Mouse (Mus musculus) MEL-GATA-1-ER (cell line): ENCODE measurements around the gene Gjd3.

ENCODE experiments used
- DNase-seq: peaks from one replicate; pipeline ENCODE4 v3.0.0-alpha.2; 2012; ENCODE audit warnings: low read depth; ENCODE audit errors: extremely low read depth

Gene Gjd3

DNA sequence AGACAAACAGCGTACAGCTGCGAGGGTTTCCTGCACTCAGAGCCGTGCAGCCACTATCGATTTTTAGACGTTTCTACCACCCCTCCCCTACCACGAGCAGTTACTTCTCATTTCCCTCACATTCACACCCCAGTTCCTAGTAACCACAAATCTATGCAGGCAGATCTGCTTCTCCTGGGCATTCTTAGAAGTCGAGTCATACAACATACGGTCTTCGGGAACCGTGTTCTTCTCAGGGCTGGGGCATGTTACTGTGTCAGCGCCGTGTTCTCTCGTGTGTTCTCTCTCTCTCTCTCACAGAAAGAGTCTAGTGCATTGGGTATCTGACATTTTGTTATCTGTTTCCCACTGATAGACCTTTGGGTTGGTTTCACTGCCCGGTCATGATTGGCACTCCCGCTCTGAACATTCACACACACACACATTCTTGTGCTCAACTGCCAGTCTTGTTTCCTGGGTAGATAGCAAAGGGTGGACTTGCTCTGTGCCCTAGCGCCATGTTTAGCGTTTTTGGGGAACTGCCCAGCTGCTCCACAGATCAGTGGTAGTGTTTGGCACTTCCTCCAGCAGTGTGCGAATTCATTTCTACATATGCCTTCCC, 34.7 kb downstream of the Gjd3 start:
- peak; percentile 51 for DNase-seq

DNA sequence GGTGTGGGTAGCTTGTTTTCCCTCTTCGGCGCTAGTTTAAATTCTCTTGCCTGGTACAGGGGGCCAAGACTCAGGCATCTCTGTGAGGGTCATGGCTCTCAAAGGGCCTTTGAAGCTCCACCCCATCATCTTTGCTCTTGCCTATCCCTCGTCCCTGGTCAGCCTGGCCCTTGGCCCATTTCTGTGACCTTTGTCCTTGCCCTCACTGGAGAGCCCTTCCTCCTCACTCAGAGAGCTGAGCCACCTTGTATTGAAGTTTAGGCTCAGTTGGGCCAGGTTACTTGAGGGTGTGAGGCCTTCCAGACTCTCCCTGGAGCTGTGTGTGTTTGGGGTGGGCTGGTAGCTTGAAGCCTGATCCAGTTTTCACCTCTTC, 37.2 kb downstream of the Gjd3 start:
- no peak for DNase-seq

DNA sequence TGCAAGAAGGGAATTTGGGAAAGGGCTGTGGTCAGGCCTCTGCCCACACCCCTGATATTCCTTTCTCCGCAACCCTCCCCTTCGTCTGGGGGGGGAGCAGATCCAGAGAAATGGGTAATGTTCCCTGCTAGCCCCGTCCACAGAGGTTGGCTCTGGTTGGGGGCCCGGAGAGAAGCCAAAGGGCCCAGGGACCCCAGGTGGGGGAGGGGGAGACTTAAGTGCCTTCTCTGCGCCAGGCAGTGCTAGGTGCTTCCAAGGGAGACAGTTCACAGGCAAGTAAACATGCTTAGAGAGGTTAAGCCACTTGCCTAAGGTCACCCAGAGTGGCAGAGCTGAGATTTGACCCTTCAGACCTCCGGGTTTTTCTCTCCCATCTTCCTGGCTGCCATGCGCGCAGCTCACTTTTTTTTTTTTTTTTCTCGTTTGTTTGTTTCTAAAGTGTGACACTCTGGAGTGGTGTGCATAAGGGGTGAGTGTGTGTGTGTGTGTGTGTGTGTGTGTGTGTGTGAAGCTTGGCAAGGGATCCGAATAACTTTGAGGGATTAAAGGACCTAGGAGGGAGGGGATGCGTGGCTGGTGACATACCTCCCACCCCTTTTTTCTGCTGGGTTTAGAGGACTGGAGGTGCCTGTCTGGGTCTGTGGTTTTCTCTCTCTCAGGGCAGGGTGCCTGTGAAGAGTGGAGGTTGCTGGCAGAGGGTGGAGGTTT, 37.8 kb downstream of the Gjd3 start:
- DNase-seq: no peak

DNA sequence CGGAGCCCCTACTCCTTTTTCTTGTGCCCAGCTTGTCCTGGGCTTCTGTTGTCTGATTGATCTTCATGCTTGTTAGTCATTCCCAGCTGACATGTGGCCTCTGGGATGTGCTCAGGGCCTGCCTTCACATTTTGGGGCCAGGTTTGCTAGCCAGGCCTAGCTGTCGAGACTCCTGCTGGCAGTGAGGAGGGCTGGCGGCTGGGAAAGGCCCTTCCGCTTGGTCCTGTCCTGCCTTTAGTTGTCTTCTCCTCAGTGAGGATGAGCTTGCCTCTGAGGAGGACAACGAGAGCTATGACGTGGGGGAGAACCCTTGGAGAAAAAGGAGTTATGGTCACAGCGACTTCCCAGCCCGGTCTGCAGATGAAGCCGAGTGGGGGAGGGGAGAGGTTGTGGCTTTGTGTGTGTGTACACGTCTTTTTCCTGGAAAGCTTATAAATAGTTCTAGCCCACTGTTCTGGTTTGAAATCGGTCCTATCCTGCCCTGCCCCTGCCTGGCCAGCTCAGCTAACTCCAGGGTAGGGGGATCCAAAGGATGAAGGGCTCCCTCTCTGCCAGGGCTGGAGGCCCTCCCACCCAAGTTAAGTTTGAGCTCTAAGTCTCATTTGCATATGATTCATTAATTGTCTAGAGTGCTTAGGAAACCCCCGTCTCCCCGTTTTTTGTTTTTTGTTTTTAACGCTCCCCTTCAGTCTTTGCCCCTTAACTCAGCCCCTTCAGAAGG, 38.9 kb downstream of the Gjd3 start:
- DNase-seq: no peak

DNA sequence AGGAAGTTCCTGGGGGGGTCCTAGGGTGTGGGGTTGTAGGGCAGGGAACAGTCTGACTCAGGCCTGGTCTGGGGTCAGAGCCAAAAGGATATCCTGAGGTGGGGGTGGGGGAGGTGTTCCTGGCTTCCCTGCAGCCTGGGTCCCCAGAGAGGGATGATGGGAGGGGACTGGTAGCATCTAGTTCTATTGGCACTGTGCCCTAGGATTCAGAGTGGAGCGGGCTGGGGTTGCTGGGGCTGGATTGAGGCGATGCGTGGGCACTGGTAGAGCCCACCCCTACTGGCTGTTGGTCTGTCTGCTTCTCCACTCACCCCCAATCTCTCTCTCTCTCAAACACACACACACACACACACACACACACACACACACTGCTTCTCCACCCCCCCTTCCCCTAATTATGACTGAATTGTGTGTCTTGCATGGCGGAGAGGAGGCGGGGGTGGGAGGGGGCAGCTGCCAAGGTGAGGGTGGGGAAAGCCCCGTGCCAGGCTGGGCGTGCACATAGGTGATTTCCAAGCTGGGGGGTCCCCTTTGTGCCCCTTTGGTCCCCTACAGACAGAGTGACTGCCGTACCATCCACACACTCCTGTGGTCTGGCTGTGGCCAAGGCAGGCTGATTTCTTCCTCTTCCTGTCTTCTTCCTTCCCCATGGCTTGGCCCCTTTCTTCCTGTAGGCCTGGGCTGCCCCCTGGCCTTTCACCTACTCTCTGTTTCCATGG, 39.7 kb downstream of the Gjd3 start:
- no peak for DNase-seq

DNA sequence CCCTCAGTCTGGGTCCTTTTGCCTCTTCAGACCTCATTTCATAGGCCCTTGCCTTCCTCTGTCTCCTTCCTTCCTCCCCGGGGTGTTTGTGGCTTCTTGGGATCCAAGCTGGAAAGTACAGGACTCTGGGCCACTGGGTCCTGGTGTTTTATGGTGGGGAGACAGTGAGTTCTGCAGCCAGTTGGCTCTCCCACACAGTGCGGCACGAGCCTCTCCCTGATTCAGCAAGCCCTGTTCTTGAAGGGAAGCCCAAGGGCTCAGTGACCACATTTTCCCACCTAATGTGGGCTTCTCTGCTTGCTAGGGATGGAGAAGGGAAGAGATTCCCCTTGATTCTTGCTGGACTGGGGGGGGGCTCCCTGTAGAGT, 40.3 kb downstream of the Gjd3 start:
- no peak for DNase-seq

DNA sequence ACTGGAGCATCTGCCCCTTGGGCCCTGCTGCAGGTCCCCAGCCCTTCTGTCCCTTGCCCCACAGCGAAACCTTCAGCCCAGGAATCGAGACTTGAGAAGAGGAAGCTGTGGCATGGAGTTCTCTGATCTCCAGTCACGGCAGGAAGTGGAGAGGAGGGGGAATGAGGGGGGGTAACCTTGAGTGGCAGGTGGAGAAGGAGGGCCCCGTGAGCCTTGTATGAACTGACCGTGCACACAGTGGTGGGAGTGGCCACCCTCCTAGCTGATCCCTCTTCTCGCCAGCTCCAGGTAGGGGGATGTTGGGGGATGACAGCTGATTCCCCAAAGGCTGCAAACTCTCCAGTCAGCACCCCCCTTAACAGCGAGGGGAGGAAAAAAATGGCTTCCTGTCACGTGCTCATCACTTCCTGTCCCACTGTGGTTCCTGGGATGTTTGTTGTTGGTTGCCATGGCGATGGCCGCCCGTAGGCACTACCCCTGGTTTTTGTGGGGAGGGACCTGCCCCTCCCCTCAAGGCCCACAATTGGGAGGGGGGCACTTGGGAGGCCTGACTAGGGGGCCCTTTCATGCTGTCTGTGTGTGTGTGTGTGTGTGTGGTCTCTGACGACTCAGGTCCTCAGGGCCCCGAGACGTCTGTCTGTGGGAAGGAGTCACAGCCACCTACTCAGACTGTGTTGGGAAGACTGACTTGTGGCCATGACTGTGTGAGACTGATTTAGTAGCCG, 40.8 kb downstream of the Gjd3 start:
- DNase-seq: peak; percentile 58

DNA sequence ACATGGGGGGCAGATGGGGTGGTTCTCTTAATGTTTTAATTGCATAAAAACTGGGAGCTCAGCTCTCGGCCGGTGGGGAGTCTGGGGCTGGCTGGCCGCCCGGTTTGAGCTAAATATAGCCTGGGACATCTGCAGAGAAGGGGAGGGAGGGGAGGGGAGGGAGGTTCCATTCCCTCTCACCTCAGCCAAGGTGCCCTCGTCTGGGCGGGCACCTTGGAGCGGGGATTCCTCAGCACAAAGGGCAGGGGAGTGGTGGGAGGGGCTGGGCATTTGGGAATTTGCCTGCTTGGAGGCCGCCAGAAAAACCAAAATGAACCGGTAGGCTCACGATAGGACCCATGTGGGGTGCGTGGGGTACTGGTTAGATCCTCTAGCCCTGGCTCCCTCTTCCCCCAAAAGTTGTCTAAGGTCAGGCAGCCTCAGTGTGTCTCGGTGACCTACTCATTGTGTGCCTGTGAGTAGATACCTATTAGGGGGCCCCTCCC, 41.4 kb downstream of the Gjd3 start:
- no peak for DNase-seq

DNA sequence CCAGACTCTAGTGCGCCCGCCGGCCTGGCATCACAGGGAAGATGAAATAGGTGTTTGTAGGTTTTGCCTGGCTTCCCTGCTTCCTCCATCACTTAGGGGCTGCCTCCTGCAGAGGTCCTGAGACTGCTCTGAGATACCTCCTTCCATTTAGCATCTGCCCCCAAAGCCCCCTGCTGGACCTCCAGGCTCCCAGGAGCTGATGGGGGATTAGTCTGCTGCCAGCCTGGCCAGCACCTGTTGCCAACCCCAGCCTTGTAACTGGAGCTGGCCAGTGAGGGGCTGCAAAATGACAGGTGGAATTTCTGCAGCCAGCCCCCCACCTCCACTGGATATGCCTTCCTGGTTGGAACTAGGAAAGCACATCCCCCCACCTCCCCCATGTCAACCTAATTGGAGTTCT, 42.0 kb downstream of the Gjd3 start:
- no peak for DNase-seq

DNA sequence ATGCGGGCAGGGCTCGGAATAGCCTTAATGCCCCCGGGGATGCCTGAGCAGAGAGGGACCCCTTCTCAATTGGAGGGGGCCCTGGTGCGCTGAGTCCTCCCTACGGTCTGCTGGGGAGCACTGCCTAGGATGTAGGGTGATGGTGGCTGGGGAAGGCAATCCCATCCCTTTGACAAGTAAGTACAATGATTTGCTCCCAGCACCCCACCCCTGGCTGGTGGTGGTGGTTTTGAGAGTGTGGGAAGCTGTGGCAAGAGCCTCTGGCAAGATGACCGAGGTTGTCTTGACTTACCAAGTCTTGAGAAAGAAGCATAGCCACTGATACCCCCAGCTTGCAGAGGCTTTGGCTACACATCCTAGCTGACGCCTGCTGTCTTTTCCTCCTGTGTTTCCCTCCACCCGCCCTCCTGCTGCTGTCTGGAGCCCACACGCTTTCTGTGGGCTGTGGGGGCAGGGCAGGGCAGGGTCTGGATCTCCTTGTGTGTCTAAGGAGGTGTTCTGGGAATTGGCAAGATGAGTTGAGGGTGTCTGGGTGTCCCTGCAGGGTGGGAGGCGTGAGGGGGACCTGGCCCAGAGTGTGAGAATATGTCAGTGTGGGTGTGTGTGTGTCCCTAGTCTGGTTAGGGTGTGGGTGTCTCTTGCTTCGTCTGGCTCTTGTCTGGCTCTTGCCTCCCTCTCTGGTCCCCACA, 42.7 kb downstream of the Gjd3 start:
- no peak for DNase-seq

DNA sequence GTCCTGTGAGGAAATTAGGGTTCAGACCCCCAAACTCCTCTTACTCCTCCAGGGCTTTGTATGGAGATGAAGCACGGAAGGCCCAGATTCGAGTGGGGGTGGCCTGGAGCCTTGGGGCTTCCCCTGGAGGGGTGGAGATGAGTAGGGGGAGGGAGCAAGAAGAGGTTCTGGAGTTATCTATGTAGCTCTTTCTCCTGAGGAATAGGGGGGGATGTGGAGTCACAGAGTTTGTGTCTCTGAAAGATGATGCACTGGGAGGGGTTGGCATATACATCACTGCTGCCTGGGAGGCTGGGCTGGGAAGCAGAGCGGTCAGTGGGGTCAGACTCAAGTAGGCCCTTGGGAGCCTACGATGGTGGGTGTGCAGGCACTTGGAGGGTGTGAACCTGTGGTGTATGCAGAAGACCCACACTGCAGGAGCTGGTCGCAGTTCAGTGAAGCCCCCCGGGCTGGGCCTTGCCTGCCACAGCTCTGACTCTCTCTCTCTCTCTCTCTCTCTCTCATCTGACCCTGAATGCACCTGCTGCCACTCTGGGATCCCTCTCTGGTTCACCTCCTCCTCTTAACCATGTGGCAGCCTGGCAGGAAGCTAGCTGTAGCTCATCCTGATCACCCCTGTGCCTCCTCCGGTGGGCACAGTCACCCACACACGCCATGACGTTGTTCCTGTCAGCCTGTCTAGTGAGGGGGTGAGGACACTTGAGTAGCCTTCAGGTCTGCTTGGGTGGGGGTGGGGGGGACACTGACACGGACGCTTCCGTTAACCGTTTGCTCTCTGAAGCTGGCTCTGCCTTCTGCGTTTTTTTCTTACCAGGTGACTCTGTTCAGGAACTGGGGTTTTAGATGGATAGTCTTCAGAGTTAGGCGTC, 43.5 kb downstream of the Gjd3 start:
- no peak for DNase-seq

DNA sequence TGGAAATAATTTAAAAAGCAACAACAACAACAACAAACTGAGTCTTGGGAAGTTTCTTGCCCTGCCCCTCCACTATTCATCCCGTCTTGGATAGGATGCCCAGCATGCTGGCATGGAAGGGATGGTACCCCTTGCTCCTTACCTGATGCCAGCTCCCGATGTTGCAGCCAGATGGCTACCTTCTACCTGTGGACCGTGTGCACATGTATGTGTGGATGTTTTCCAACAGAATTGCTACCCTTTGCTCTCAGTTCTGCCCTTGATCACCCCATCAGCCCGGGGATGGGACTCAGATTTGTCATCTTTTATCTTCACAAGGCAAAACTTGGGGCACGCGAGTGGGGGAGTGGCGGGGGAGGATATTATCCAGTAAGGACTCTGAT, 44.1 kb downstream of the Gjd3 start:
- no peak for DNase-seq

DNA sequence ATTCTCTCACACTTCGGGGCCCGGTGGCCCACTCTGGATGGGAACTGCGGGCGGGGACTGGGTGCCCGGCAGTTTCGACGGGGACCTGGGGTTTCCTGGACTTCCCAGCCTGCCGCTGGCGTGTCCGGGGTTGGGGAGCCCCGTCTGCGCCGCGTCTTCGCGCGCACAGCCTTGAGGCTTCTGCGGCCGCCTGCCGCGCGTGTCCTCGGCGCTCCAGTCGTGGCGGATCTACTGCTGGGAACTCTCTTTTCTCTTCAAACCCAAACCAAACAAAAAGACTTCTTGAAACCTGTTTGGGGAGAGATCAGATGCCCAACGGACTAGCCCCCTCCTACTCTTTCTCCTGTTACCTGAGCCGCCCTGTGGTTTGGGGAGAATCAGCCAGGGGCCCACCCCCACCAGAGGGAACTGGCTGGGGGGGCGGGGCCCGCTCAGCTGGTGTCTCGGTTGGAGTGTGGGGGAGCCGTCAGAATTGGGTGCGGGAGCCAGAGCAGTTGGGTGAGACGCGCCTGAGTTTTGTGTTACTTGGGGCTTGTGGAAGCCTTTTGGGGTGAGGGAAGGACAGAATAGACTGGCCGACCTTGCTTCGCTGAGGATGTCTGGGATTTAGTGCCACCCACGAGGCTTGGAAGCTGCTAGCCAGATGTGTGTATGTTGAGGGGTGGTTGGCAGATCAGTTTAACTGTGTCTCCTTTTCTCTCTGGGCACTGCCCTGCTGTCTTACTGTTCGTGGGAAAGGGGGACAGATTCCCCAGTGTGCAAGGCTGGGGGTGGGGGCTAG, 44.7 kb downstream of the Gjd3 start:
- DNase-seq: no peak

DNA sequence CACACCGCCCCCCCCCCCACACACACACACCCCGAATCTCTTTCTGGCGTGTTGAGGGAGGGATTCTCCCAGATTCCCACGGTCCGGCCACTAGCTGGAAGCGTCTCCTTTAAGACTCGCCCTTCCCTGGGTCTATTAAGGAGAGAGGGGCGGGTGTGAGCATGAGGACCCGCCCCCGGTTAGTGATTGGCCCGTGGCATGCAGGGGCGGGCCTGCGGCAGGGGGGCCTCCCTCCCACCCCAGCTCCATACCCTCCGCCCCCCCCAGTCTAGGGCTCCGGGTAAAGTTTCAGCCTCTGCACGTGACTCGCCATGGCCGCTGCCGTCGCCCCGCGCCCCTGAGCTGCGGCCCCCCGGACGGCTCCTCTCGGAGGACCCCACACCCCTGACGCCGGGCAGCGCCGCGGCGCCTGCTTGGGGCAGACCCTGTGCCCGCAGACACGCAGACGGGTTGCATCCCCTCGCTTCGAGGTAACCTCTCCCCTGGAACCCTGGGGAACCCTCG, 45.4 kb downstream of the Gjd3 start:
- DNase-seq: peak; percentile 39

DNA sequence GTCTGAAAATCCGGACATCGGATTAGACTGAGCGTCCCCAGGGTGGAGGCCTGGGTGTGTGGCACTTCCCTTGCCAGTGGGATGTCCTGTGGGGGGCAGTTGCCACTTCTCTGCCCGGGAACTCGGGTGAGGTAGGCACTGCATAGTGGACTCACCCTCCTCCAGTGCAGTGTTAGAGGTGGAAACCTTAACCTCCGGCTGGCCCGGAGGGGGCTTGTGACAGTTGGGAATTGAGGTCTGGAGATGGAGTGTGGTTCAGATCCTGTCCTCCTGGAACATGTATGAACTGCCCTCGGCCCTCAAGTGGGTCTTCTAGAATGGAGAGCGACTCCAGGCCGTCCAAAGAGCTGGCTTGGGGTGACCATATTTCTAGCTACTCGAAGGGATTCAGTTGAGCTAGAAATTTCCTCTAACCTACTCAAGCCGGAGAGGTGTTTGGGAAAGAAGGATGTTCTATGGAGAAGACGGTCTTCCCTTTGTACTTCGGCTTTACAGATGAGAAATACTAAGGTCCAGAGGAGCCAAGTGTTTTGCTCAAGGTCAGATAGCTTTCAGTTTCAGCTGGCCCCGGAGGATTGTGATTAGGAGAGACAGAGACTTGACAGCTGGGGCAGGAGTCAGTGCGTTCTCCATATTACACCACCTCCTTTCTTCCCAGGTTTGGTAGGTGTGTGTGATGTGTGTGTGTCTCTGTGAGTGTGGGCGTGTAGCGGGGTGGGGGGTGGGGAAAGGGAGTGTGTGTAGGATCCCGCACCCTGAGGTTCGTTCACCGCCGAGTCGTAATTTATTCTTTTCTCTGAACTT, 46.0 kb downstream of the Gjd3 start:
- DNase-seq: no peak

DNA sequence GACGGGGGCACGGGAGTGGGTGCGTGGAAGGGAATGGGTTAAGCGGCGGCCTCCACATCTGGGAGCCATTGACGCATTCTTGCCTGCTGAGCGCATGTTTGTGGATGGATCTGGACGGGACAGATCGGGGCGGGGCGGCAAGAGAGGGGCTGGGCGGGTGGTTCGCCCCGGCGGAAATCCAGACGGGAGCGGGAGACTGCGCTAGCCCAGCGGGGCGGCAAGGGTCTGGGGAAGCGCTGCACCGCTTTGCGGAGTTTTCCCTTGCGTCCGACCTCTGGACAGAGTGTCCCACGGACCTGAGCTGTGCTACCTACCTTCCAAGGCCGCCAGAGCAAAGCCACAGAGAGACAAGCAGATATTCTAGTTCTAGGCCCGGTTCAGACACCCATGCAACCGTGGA, 46.6 kb downstream of the Gjd3 start:
- no peak for DNase-seq

DNA sequence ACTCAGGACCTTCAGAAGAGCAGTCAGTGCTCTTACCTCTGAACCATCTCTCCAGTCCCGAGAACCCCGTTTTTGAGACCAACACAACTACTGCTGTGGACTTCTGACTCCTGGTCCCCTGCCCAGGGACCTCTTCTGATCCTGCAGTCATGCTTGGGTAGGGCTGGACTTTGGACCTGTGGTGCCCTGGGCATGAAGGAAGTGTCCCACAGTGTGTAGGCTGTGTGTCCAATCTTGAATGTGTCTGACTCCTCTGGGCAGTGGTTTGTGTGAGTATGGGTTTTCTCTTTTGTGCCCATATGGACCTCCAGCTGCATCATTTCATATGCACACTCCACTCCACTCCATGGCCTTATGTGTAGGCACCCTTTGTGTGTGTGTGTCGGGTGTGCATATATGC, 47.7 kb downstream of the Gjd3 start:
- DNase-seq: no peak

DNA sequence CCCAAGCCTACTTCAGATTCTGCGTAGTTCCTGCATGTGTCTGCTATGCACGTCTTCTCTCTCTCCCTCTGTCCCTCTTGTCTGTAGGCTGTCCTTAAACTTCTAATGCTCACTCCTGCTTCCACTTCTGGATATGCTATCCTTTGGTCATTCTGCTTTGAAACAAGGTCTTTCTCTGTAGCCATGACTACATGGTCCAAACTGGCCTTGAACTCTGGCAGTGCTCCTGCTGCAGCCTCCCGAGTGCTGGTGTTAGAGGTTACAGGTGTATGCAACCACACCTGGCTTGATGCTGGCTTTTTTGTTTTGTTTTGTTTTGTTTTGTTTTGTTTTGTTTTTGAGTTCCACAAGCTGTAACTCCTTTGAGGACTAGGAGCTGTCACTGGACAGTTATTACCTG, 48.4 kb downstream of the Gjd3 start:
- no peak for DNase-seq
